ENCODE assay signal across 31 mouse cellular contexts in genomic region chr16:30755771-30756170, GRCm38 (mm10).
"Had no signal": no experiment of that assay in that cellular context is flagged by ENCODE, and none has a peak within 500 bp of the region (broad histone marks: within the 10 kb centered on the region; RNA-seq: fewer than 3 reads in every experiment).

No protein-coding gene starts in this region.

- ATAC-seq: hindbrain, embryonic 16.5 days; hindbrain, postnatal 0 days; inflammation-experienced regulatory T-cells, adult 6 months; intestine, embryonic 15.5 days; intestine, embryonic 16.5 days; intestine, postnatal 0 days had no signal

- H3K27ac ChIP-seq: heart, adult 2 months; heart, embryonic 10.5 days; heart, embryonic 13.5 days; heart, embryonic 15.5 days; hindbrain, embryonic 10.5 days; hindbrain, embryonic 12.5 days; hindbrain, embryonic 13.5 days; hindbrain, embryonic 14.5 days; hindbrain, embryonic 15.5 days; hindbrain, postnatal 0 days; intestine, embryonic 15.5 days; kidney, postnatal 0 days; layer of hippocampus, adult 2 months; left cerebral cortex, adult 2 months had no signal

- H3K4me2 ChIP-seq: heart, embryonic 11.5 days; heart, embryonic 12.5 days; heart, embryonic 13.5 days; heart, embryonic 15.5 days; hindbrain, embryonic 12.5 days; hindbrain, embryonic 13.5 days; hindbrain, embryonic 14.5 days; hindbrain, embryonic 15.5 days; intestine, embryonic 15.5 days had no signal

- H3K27me3 ChIP-seq: heart, embryonic 12.5 days; heart, embryonic 13.5 days; heart, embryonic 15.5 days; hindbrain, embryonic 12.5 days; hindbrain, embryonic 13.5 days; hindbrain, embryonic 15.5 days; intestine, embryonic 15.5 days had no signal

- H3K9ac ChIP-seq: heart, embryonic 12.5 days; heart, embryonic 13.5 days; heart, embryonic 15.5 days; hindbrain, embryonic 12.5 days; hindbrain, embryonic 13.5 days; hindbrain, embryonic 14.5 days; hindbrain, embryonic 15.5 days; intestine, embryonic 15.5 days had no signal

- DNase-seq: heart, adult 18-20 months; heart, adult 2 months; heart, postnatal 10 days; heart, postnatal 14 days; heart, postnatal 36 days; heart, postnatal 4 days; kidney, adult 11 months; kidney, adult 18-20 months; kidney, postnatal 14 days; kidney, postnatal 25 days; layer of hippocampus, adult 9-11 months; layer of hippocampus, postnatal 36 days had no signal

- H3K9me3 ChIP-seq: heart, embryonic 10.5 days; heart, embryonic 12.5 days; heart, embryonic 13.5 days; heart, embryonic 15.5 days; hindbrain, embryonic 10.5 days; hindbrain, embryonic 12.5 days; hindbrain, embryonic 13.5 days; hindbrain, embryonic 15.5 days; intestine, embryonic 15.5 days had no signal

- H3K4me1 ChIP-seq: heart, embryonic 12.5 days; heart, embryonic 13.5 days; heart, embryonic 15.5 days; hindbrain, embryonic 10.5 days; hindbrain, embryonic 12.5 days; hindbrain, embryonic 13.5 days; hindbrain, embryonic 15.5 days had no signal

- H3K36me3 ChIP-seq: heart, embryonic 10.5 days; heart, embryonic 12.5 days; heart, embryonic 13.5 days; heart, embryonic 15.5 days; hindbrain, embryonic 10.5 days; hindbrain, embryonic 12.5 days; hindbrain, embryonic 13.5 days; hindbrain, embryonic 15.5 days; intestine, embryonic 15.5 days had no signal

- H3K4me3 ChIP-seq: heart, adult 2 months; heart, embryonic 10.5 days; heart, embryonic 12.5 days; heart, embryonic 13.5 days; heart, embryonic 15.5 days; hindbrain, embryonic 10.5 days; hindbrain, embryonic 12.5 days; hindbrain, embryonic 13.5 days; hindbrain, embryonic 15.5 days; intestine, embryonic 15.5 days; layer of hippocampus, adult 2 months; left cerebral cortex, adult 2 months had no signal
